Mouse (Mus musculus) limb, embryonic 15.5 days (tissue): ENCODE results near the gene E130308A19Rik. TPM values are rescaled to one million over a fixed set of nuclear protein-coding genes. Genes with fewer than 3 reads are reported as not detected.
A peak's percentile ranks its signal among the peaks of the same experiment; 100 is the strongest.

Source experiments
- ATAC-seq: fragments of 200-750 bp; cut with Nextera tagmentation; 2 replicates; pipeline ENCODE4 v1.8.0; 2017; ENCODE audit warnings: low read depth, moderate TSS enrichment; ENCODE audit not compliant: insufficient number of reproducible peaks, low FRiP score, low TSS enrichment
- H3K27ac ChIP-seq: fragments of 300-500 bp; sonication (generic); 2 replicates; pipeline ENCODE4 v1.5.1; 2015; ENCODE audit warnings: moderate library complexity, mild to moderate bottlenecking, inconsistent platforms
- H3K27me3 ChIP-seq: fragments of 300-500 bp; sonication (generic); 2 replicates; pipeline ENCODE4 v1.6.1; 2015; ENCODE audit warnings: inconsistent platforms
- H3K36me3 ChIP-seq: fragments of 300-500 bp; sonication (generic); 2 replicates; pipeline ENCODE4 v1.6.1; 2015; ENCODE audit warnings: inconsistent platforms
- H3K4me1 ChIP-seq: fragments of 300-500 bp; sonication (generic); 2 replicates; pipeline ENCODE4 v1.6.1; 2015; ENCODE audit warnings: inconsistent platforms
- H3K4me2 ChIP-seq: fragments of 300-500 bp; sonication (generic); 2 replicates; pipeline ENCODE4 v1.6.1; 2015; ENCODE audit warnings: mild to moderate bottlenecking, inconsistent platforms
- H3K4me3 ChIP-seq: fragments of 300-500 bp; sonication (generic); 2 replicates; pipeline ENCODE4 v1.5.1; 2015; ENCODE audit warnings: mild to moderate bottlenecking, inconsistent platforms
- H3K9ac ChIP-seq: fragments of 300-500 bp; sonication (generic); 2 replicates; pipeline ENCODE4 v1.6.1; 2015; ENCODE audit warnings: inconsistent platforms
- H3K9me3 ChIP-seq: fragments of 300-500 bp; sonication (generic); 2 replicates; pipeline ENCODE4 v1.6.1; 2016; ENCODE audit warnings: inconsistent platforms
- WGBS: fragments of 180-500 bp; shearing (Covaris S2); methylation state at CpG from one replicate; pipeline ENCODE4 v1.1.7; 2015; 5-methylcytosine and 5-hydroxymethylcytosine counted together
- polyA plus RNA-seq: library from polyadenylated mRNA; unstranded; fragments of >200 nt; fragmentation: Nextera tagmentation; extraction: Ambion mirVana; gene quantifications from 2 replicates; pipeline ENCODE4 v1.2.1, GENCODE M21; 2015

The E130308A19Rik gene
- polyA plus RNA-seq, 1 experiment from 2014 or later, result 16.1 TPM

DNA sequence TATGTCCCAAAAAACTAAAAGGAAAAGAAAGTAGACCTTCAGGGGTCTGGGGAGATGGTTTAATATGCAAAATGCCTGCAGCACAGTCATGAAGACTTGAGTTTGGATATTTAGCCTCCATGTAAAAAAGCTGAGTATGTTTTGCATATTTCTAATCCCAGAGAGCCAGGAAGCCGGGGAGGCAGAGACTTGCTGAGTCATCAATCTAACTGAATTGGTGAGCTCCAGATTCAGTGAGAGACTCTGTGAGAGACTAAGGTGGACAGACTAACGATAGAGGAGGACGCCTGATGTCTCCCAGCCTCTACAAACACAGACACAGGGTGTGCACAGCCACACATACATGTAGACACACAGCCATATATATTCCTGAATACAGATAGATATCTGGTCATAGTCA is 21.1 kb upstream of the E130308A19Rik start:
- Histone ChIP-seq H3K9ac (no peak overlapping the region), H3K27ac (no peak overlapping the region), H3K4me2 (no peak overlapping the region), H3K4me3 (no peak overlapping the region), H3K36me3 (no peaks in the 10 kb centered on the region), H3K9me3 (no peaks in the 10 kb centered on the region), H3K27me3 (no peaks in the 10 kb centered on the region), H3K4me1 (no peaks in the 10 kb centered on the region)
- no peak for ATAC-seq
- 80% methylated on average over 3 of the region's 3 CpGs for WGBS

- Histone ChIP-seq H3K9ac (no peak overlapping the region), H3K27me3 (no peaks in the 10 kb centered on the region), H3K9me3 (no peaks in the 10 kb centered on the region), H3K36me3 (no peaks in the 10 kb centered on the region), H3K4me3 (no peak overlapping the region), H3K4me1 (no peaks in the 10 kb centered on the region), H3K4me2 (no peak overlapping the region), H3K27ac (no peak overlapping the region)
- 99% methylated on average over 3 of the region's 3 CpGs for WGBS
- ATAC-seq, result no peak
Measured at GRCm38 (mm10) chr4:59605501-59605900, 20.5 kb upstream of the E130308A19Rik start.

DNA sequence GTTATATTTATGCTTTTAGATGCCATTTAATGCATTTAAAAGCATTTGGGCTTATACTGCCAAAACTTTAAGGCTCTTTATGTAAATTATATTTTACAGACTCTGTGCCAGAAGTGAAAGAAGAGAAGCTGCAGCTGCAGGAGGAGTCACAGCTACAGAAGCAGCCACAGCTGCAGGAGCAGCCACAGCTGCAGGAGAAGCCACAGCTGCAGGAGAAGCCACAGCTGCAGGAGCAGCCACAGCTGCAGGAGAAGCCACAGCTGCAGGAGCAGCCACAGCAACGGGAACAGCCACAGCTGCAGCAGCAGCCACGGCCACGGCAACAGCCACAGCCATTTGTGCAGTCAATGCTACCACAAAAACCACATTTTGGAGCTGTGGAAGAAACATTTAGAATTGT is 15.6 kb upstream of the E130308A19Rik start:
- no peak overlapping the region for H3K4me3 ChIP-seq
- 57% methylated on average over 3 of the region's 3 CpGs for WGBS
- no peak overlapping the region for H3K27ac ChIP-seq
- no peak for ATAC-seq
- H3K27me3 ChIP-seq, result no peaks in the 10 kb centered on the region
- H3K4me2 ChIP-seq, result no peak overlapping the region
- H3K9ac ChIP-seq, result no peak overlapping the region
- no peaks in the 10 kb centered on the region for H3K9me3 ChIP-seq
- no peaks in the 10 kb centered on the region for H3K36me3 ChIP-seq
- no peaks in the 10 kb centered on the region for H3K4me1 ChIP-seq

GRCm38 (mm10) chr4:59614986-59615385 is 11.0 kb upstream of the E130308A19Rik start:
- Histone ChIP-seq H3K9ac (no peak overlapping the region), H3K4me2 (no peak overlapping the region), H3K36me3 (no peaks in the 10 kb centered on the region), H3K4me1 (no peaks in the 10 kb centered on the region), H3K9me3 (no peaks in the 10 kb centered on the region), H3K4me3 (no peak overlapping the region), H3K27me3 (no peaks in the 10 kb centered on the region), H3K27ac (no peak overlapping the region)
- WGBS, result 38% methylated on average over 1 of the region's 1 CpGs
- ATAC-seq, result no peak

- no peak overlapping the region for H3K4me2 ChIP-seq
- no peaks in the 10 kb centered on the region for H3K9me3 ChIP-seq
- no peaks in the 10 kb centered on the region for H3K27me3 ChIP-seq
- no peak overlapping the region for H3K27ac ChIP-seq
- no peak overlapping the region for H3K9ac ChIP-seq
- no peak for ATAC-seq
- no peaks in the 10 kb centered on the region for H3K36me3 ChIP-seq
- H3K4me3 ChIP-seq, result no peak overlapping the region
- WGBS, result 85% methylated on average over 5 of the region's 5 CpGs
- no peaks in the 10 kb centered on the region for H3K4me1 ChIP-seq
Measured at GRCm38 (mm10) chr4:59619611-59620245, 6.3 kb upstream of the E130308A19Rik start.

DNA sequence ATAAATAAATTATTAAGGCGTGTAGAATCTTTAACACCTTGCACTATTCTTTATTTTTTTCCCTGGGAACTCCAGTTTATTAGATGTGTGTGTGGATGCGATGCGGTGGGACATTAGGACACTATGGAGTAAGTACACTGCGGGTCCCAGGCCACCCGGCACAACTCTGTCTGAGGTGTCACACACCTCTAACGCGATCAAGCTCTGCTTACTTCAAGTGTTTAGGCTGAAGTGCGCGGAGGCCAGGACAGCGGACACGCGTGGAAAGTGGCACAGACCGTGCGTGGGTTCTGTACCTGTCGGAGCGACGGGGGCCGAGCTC is 374 bp upstream of the E130308A19Rik start:
- Histone ChIP-seq H3K4me2 (peak overlapping the region; percentile 59), H3K9me3 (no peaks in the 10 kb centered on the region), H3K9ac (peak overlapping the region; percentile 70), H3K4me3 (peak overlapping the region; percentile 97), H3K4me1 (0 out of 2 replicates have a peak, but pooled peaks cover 2% of the 10 kb centered on the region), H3K36me3 (no peaks in the 10 kb centered on the region), H3K27ac (peak overlapping the region; percentile 48; the same call in 1 of the 2 replicates), H3K27me3 (no peaks in the 10 kb centered on the region)
- ATAC-seq, result peak; percentile 78
- WGBS, result 1% methylated on average over 18 of the region's 18 CpGs

DNA sequence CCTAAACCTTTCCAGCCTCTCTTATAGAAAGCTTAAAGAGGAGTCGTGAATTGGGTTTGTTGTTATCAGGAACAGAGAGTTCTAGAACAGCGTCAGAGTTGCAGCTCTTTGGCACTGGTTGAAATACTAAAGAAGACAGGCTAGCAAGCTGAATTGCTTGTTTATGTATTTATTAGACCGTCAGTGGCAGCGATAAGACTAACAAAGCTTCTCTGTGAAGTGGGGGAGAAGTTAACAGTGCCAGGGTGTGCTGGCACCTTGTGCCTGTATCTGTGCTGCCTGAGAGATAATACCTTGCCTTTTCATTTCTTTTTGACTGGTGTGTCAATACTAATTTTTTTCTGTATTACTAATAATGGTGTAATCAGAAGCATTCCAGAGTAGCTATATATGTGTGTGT is 2.2 kb downstream of the E130308A19Rik start:
- WGBS, result 66% methylated on average over 4 of the region's 4 CpGs
- H3K4me2 ChIP-seq, result no peak overlapping the region
- no peak for ATAC-seq
- H3K27me3 ChIP-seq, result no peaks in the 10 kb centered on the region
- H3K27ac ChIP-seq, result no peak overlapping the region
- 0 out of 2 replicates have a peak, but pooled peaks cover 2% of the 10 kb centered on the region for H3K4me1 ChIP-seq
- H3K4me3 ChIP-seq, result no peak overlapping the region
- no peak overlapping the region for H3K9ac ChIP-seq
- no peaks in the 10 kb centered on the region for H3K9me3 ChIP-seq
- no peaks in the 10 kb centered on the region for H3K36me3 ChIP-seq

- H3K4me3 ChIP-seq, result no peak overlapping the region
- H3K27me3 ChIP-seq, result no peaks in the 10 kb centered on the region
- no peak overlapping the region for H3K9ac ChIP-seq
- ATAC-seq, result no peak
- H3K4me1 ChIP-seq, result 0 out of 2 replicates have a peak, but pooled peaks cover 2% of the 10 kb centered on the region
- WGBS, result 26% methylated on average over 7 of the region's 7 CpGs
- no peak overlapping the region for H3K27ac ChIP-seq
- no peaks in the 10 kb centered on the region for H3K9me3 ChIP-seq
- no peak overlapping the region for H3K4me2 ChIP-seq
- no peaks in the 10 kb centered on the region for H3K36me3 ChIP-seq
Measured at GRCm38 (mm10) chr4:59629076-59629874, 3.3 kb downstream of the E130308A19Rik start.

- H3K9ac ChIP-seq, result no peak overlapping the region
- H3K4me2 ChIP-seq, result no peak overlapping the region
- H3K36me3 ChIP-seq, result no peaks in the 10 kb centered on the region
- no peaks in the 10 kb centered on the region for H3K9me3 ChIP-seq
- 0 out of 2 replicates have a peak, but pooled peaks cover 2% of the 10 kb centered on the region for H3K4me1 ChIP-seq
- H3K27me3 ChIP-seq, result no peaks in the 10 kb centered on the region
- no peak overlapping the region for H3K27ac ChIP-seq
- WGBS, result 54% methylated on average over 9 of the region's 9 CpGs
- H3K4me3 ChIP-seq, result no peak overlapping the region
- ATAC-seq, result no peak
Measured at GRCm38 (mm10) chr4:59630122-59630521, 4.1 kb downstream of the E130308A19Rik start.

DNA sequence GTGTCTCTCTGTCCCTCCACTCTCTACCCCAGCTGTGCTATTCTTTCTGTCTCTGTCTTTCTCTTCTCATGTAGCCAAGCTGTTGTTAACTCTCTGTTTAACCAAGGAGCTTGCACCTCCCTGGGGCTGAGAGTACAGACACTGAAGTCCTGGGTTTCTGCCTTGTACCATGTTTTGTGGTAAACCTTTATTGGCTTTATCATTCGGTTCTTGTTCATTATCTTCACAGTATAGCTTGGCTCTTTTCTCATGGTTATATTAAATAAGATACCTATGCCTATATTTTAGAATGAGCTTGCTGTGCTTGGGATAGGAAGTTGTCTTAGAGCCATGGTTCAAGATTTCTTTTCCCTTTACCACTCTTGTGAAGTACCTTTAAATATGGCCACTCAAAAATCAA is 8.5 kb downstream of the E130308A19Rik start:
- 79% methylated on average over 1 of the region's 1 CpGs for WGBS
- ATAC-seq, result no peak

DNA sequence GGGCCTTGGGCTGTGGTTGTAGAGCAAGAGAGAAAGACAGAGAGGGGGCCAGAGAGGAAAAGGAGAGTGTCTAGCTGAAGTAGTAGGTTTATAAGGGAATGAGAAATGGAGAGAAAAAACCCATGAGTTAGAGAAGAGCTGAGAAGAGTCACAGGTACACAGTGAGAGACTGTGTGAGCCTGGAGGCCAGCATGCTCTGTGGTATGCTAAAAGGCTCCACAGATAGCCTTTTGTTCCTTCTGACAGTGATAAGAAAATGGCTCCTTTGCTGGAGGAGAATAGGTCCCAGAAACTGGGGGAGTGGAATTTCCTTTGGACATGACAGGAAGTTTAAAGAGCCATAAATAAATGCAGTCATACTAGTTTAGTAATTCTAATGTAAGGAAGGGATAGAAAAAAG is 13.2 kb downstream of the E130308A19Rik start:
- Histone ChIP-seq H3K4me1 (no peaks in the 10 kb centered on the region), H3K9me3 (no peaks in the 10 kb centered on the region), H3K4me2 (no peak overlapping the region), H3K4me3 (no peak overlapping the region), H3K27me3 (no peaks in the 10 kb centered on the region), H3K27ac (no peak overlapping the region), H3K9ac (no peak overlapping the region), H3K36me3 (no peaks in the 10 kb centered on the region)
- ATAC-seq, result no peak

More for the DNA sequence above, 8.5 kb downstream of the E130308A19Rik start:
- H3K27ac ChIP-seq, result no peak overlapping the region
- no peaks in the 10 kb centered on the region for H3K36me3 ChIP-seq
- H3K9me3 ChIP-seq, result no peaks in the 10 kb centered on the region
- no peaks in the 10 kb centered on the region for H3K4me1 ChIP-seq
- H3K4me2 ChIP-seq, result no peak overlapping the region
- H3K4me3 ChIP-seq, result no peak overlapping the region
- H3K9ac ChIP-seq, result no peak overlapping the region
- no peaks in the 10 kb centered on the region for H3K27me3 ChIP-seq

DNA sequence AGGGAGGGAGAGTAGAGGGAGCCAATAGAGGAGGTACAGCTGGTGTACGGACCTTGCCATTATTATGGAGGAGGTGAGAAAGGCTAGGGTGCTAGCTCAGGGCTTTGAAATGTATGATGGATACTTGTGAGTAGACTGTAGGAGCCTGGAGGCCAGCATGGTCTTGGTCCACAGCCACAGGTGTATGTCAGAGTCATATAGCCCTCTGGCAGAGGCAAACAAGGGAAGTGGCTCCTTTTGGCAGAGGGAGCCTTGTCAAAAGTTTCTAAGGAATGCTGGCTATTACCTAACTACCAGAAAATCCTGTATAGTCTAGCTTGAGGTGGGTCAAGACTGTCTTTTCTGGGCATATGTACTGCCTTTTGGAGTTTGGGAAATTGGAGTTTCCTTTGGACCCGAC is 14.7 kb downstream of the E130308A19Rik start:
- Histone ChIP-seq H3K36me3 (no peaks in the 10 kb centered on the region), H3K4me2 (no peak overlapping the region), H3K9ac (no peak overlapping the region), H3K9me3 (no peaks in the 10 kb centered on the region), H3K27ac (no peak overlapping the region), H3K4me1 (no peaks in the 10 kb centered on the region), H3K4me3 (no peak overlapping the region), H3K27me3 (no peaks in the 10 kb centered on the region)
- no peak for ATAC-seq
- WGBS, result 82% methylated on average over 2 of the region's 2 CpGs
